Mouse (Mus musculus) spleen, adult 18-20 months (tissue): ENCODE results near the gene Cfap298.

Experiments
- DNase-seq, 2 experiments: peaks; one replicate each; pipeline ENCODE4 v3.0.0; 2022; ENCODE audit warnings: mixed read lengths in 2 of 2

Cfap298 gene

GRCm38 (mm10) chr16:90934687-90935328 is at the start of gene Cfap298:
Gene Cfap298 (minus strand): TSS chr16:90935114.
- DNase-seq = peak; percentile 82 to 88

GRCm38 (mm10) chr16:90971004-90971403 is 36.1 kb upstream of the Cfap298 start:
- DNase-seq = no peak

- no peak for DNase-seq
Measured at GRCm38 (mm10) chr16:90966241-90966640, 31.3 kb upstream of the Cfap298 start.

- no peak for DNase-seq
Measured at GRCm38 (mm10) chr16:90964302-90964701, 29.4 kb upstream of the Cfap298 start.

GRCm38 (mm10) chr16:90963866-90964265 is 29.0 kb upstream of the Cfap298 start:
- DNase-seq = no peak

- no peak for DNase-seq
Measured at GRCm38 (mm10) chr16:90963231-90963630, 28.3 kb upstream of the Cfap298 start.

- DNase-seq = no peak
Measured at GRCm38 (mm10) chr16:90958301-90959085, 23.6 kb upstream of the Cfap298 start.

GRCm38 (mm10) chr16:90955494-90955893 is 20.6 kb upstream of the Cfap298 start:
- no peak for DNase-seq

GRCm38 (mm10) chr16:90953770-90954169 is 18.9 kb upstream of the Cfap298 start:
- no peak for DNase-seq

- DNase-seq = no peak
Measured at GRCm38 (mm10) chr16:90953147-90953546, 18.2 kb upstream of the Cfap298 start.

GRCm38 (mm10) chr16:90950354-90950963 is 15.5 kb upstream of the Cfap298 start:
- no peak for DNase-seq

GRCm38 (mm10) chr16:90946977-90947376 is 12.1 kb upstream of the Cfap298 start:
- no peak for DNase-seq

- no peak for DNase-seq
Measured at GRCm38 (mm10) chr16:90941246-90941645, 6.3 kb upstream of the Cfap298 start.

GRCm38 (mm10) chr16:90934193-90934686 is 674 bp downstream of the Cfap298 start:
- DNase-seq = no peak

GRCm38 (mm10) chr16:90933534-90934176 is 1.3 kb downstream of the Cfap298 start:
- DNase-seq = no peak

GRCm38 (mm10) chr16:90927446-90927845 is 7.5 kb downstream of the Cfap298 start:
- DNase-seq = no peak

- peak in 1 of 2 experiments; percentile 41 for DNase-seq
Measured at GRCm38 (mm10) chr16:90925461-90925860, 9.5 kb downstream of the Cfap298 start.

GRCm38 (mm10) chr16:90924606-90925370 is 10.1 kb downstream of the Cfap298 start:
- DNase-seq = no peak

GRCm38 (mm10) chr16:90921471-90922159 is 13.3 kb downstream of the Cfap298 start:
- no peak for DNase-seq

- DNase-seq = no peak
Measured at GRCm38 (mm10) chr16:90917156-90917555, 17.8 kb downstream of the Cfap298 start.

- DNase-seq = no peak
Measured at GRCm38 (mm10) chr16:90916040-90916481, 18.9 kb downstream of the Cfap298 start.

GRCm38 (mm10) chr16:90911766-90912165 is 23.1 kb downstream of the Cfap298 start:
- DNase-seq = no peak
